8 mouse cellular contexts compared by ENCODE assay signal in the genomic region with DNA sequence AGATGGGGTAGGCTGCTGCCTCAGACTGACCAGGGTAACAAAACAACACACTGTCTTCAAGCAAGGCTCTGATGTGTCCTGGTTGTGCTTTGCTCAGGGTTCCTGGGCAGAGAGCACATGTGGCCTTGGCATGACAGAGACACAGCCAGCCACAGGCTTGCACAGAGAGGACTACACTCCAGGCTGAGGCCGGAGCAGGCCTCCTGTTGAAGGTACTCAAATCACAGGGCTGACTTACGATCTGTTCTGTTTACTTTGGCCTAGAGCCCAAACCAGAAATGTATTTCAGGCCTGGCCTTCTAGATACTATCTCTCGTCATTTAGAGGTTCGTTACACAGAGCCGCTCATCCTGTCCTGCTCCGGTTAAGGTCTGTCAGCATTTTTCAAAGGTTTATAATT.
DNase-seq lines count a peak whose midpoint lies in the region; ATAC-seq and TF ChIP-seq lines count a peak whose summit lies in the region.

No protein-coding gene starts in this region.

- peak overlapping the region; percentile 48 for H3K27ac ChIP-seq in intestine, embryonic 14.5 days (ENCODE audit: low read depth)
- no peak overlapping the region for H3K27ac ChIP-seq in intestine, postnatal 0 days (ENCODE audit: low read depth, low read length)
- no peak overlapping the region for H3K27ac ChIP-seq in forebrain, embryonic 13.5 days

- H3K4me2 ChIP-seq in intestine, embryonic 14.5 days (ENCODE audit: low read length) = no peak overlapping the region
- no peak overlapping the region for H3K4me2 ChIP-seq in intestine, postnatal 0 days (replicated peaks; ENCODE audit: low read depth)
- no peak overlapping the region for H3K4me2 ChIP-seq in forebrain, embryonic 13.5 days

- no peaks in the 10 kb centered on the region for H3K36me3 ChIP-seq in intestine, embryonic 14.5 days (ENCODE audit: control insufficient read depth, insufficient read depth, low read length)
- H3K36me3 ChIP-seq in intestine, postnatal 0 days (ENCODE audit: control insufficient read depth, insufficient read depth) = no peaks in the 10 kb centered on the region
- H3K36me3 ChIP-seq in forebrain, embryonic 13.5 days (ENCODE audit: poor library complexity, severe bottlenecking) = no peaks in the 10 kb centered on the region

- DNase-seq in intestine, embryonic 14.5 days (ENCODE audit: low spot score) = peak; percentile 64
- peak; percentile 21 to 23 for DNase-seq in cerebellum, adult 18-20 months
- peak; percentile 51 for DNase-seq in kidney, postnatal 14 days
- peak; percentile 27 for DNase-seq in ovary, postnatal 36 days (ENCODE audit: low spot score)
- DNase-seq in thymus, postnatal 14 days = no peak
- no peak for DNase-seq in left cerebral cortex, adult 9 months (ENCODE audit: low spot score in 2 of 2)

- H3K9ac ChIP-seq in intestine, embryonic 14.5 days (ENCODE audit: low read length) = no peak overlapping the region
- no peak overlapping the region for H3K9ac ChIP-seq in intestine, postnatal 0 days (ENCODE audit: low read depth, low read length)
- H3K9ac ChIP-seq in forebrain, embryonic 13.5 days = no peak overlapping the region

- no peaks in the 10 kb centered on the region for H3K27me3 ChIP-seq in intestine, embryonic 14.5 days (replicated peaks; ENCODE audit: control insufficient read depth, insufficient read depth, low read length)
- H3K27me3 ChIP-seq in intestine, postnatal 0 days (replicated peaks; ENCODE audit: control insufficient read depth, insufficient read depth, low read length) = no peaks in the 10 kb centered on the region
- H3K27me3 ChIP-seq in forebrain, embryonic 13.5 days = no peaks in the 10 kb centered on the region

- peaks cover 15% of the 10 kb centered on the region for H3K4me1 ChIP-seq in intestine, embryonic 14.5 days (replicated peaks; ENCODE audit: control insufficient read depth, insufficient read depth, low read length)
- H3K4me1 ChIP-seq in intestine, postnatal 0 days (replicated peaks; ENCODE audit: control insufficient read depth, insufficient read depth, low read length) = no peaks in the 10 kb centered on the region
- no peaks in the 10 kb centered on the region for H3K4me1 ChIP-seq in forebrain, embryonic 13.5 days

- ATAC-seq in intestine, embryonic 14.5 days (replicated peaks; ENCODE audit: low FRiP score, low TSS enrichment, low read depth) = peak; percentile 80
- ATAC-seq in intestine, postnatal 0 days = no peak
- ATAC-seq in forebrain, embryonic 13.5 days = no peak

- no peak overlapping the region for H3K4me3 ChIP-seq in intestine, embryonic 14.5 days (ENCODE audit: low read depth, low read length)
- H3K4me3 ChIP-seq in intestine, postnatal 0 days (ENCODE audit: low read depth, low read length) = no peak overlapping the region
- H3K4me3 ChIP-seq in forebrain, embryonic 13.5 days = no peak overlapping the region

- WGBS in intestine, embryonic 14.5 days = 14% methylated on average over 6 of the region's 6 CpGs
- 16% methylated on average over 6 of the region's 6 CpGs for WGBS in intestine, postnatal 0 days
- 81% methylated on average over 6 of the region's 6 CpGs for WGBS in forebrain, embryonic 13.5 days

- TF ChIP-seq CTCF in intestine, postnatal 0 days (IDR thresholded peaks at IDR 0.05; ENCODE audit: low read depth) = no peak

- no peaks in the 10 kb centered on the region for H3K9me3 ChIP-seq in intestine, embryonic 14.5 days (ENCODE audit: control insufficient read depth, low read length)
- no peaks in the 10 kb centered on the region for H3K9me3 ChIP-seq in intestine, postnatal 0 days (ENCODE audit: control insufficient read depth)
- no peaks in the 10 kb centered on the region for H3K9me3 ChIP-seq in forebrain, embryonic 13.5 days (replicated peaks)

Comparison
In these comparisons a context has a peak if more than half of its experiments do, and no peak if none do; other contexts are left out.
1. DNase-seq: peak in intestine, embryonic 14.5 days (single experiment), cerebellum, adult 18-20 months (2 of 2), kidney, postnatal 14 days (single experiment) and ovary, postnatal 36 days (single experiment); none in thymus, postnatal 14 days (single experiment) and left cerebral cortex, adult 9 months (0 of 2).